Mouse (Mus musculus) liver, adult 2 months (tissue): ENCODE results near the gene Arhgdib. TPM values are rescaled to one million over a fixed set of nuclear protein-coding genes. Genes with fewer than 3 reads are reported as not detected.

ENCODE experiments used
- DNase-seq: peaks from one replicate; pipeline ENCODE4 v3.0.0-alpha.2; 2011; ENCODE audit warnings: low read depth, low spot score; ENCODE audit errors: extremely low read depth
- H3K27ac ChIP-seq: fragments of 200-500 bp; replicated peaks from 2 replicates; pipeline ENCODE4 v1.5.1; 2012; ENCODE audit warnings: low read depth, mild to moderate bottlenecking, control low read depth, inconsistent platforms, low read length; ENCODE audit not compliant: insufficient read depth
- H3K27me3 ChIP-seq: fragments of 200-500 bp; 2 replicates; pipeline ENCODE4 v1.6.1; 2012; ENCODE audit warnings: mild to moderate bottlenecking, moderate library complexity, low read length, inconsistent platforms; ENCODE audit not compliant: control insufficient read depth, insufficient read depth
- H3K36me3 ChIP-seq: fragments of 200-500 bp; 2 replicates; pipeline ENCODE4 v1.6.1; 2012; ENCODE audit warnings: low read length, inconsistent platforms; ENCODE audit not compliant: control insufficient read depth, insufficient read depth
- H3K4me1 ChIP-seq: fragments of 200-500 bp; 2 replicates; pipeline ENCODE4 v1.6.1; 2011; ENCODE audit warnings: low read length; ENCODE audit not compliant: control insufficient read depth, insufficient read depth
- H3K4me3 ChIP-seq: fragments of 200-500 bp; 2 replicates; pipeline ENCODE4 v1.5.1; 2011; ENCODE audit warnings: low read depth, mild to moderate bottlenecking, control low read depth, low read length, moderate library complexity; ENCODE audit not compliant: insufficient read depth
- H3K79me2 ChIP-seq: fragments of 200-500 bp; 2 replicates; pipeline ENCODE4 v1.6.1; 2012; ENCODE audit warnings: inconsistent platforms, mild to moderate bottlenecking, low read length, moderate library complexity; ENCODE audit not compliant: control insufficient read depth, insufficient read depth
- H3K9ac ChIP-seq: fragments of 200-500 bp; 2 replicates; pipeline ENCODE4 v1.6.1; 2012; ENCODE audit warnings: low read depth, mild to moderate bottlenecking, control low read depth, inconsistent platforms, low read length
- CTCF ChIP-seq: fragments of 200-500 bp; IDR thresholded peaks from 2 replicates; pipeline ENCODE4 v1.5.1; 2011; ENCODE audit warnings: low read depth, low read length, control low read depth
- POLR2A ChIP-seq: fragments of 200-500 bp; IDR thresholded peaks from 2 replicates; pipeline ENCODE4 v1.6.1; 2011; ENCODE audit warnings: low read length, control low read depth; ENCODE audit not compliant: insufficient read depth; ENCODE audit errors: extremely low read depth
- WGBS: fragments of 180-500 bp; shearing (Covaris S2); methylation state at CpG from one replicate; pipeline ENCODE4 v1.1.7; 2018; 5-methylcytosine and 5-hydroxymethylcytosine counted together
- polyA plus RNA-seq: library from polyadenylated mRNA; depleted of rRNA; stranded (reverse); fragments of >200 nt; gene quantifications from 2 replicates; pipeline ENCODE4 v1.2.3, GENCODE M21; 2012
- total RNA-seq: library from RNA; depleted of rRNA; stranded (reverse); fragments of >200 nt; gene quantifications from 2 replicates; pipeline ENCODE4 v1.2.3, GENCODE M21; 2014

The Arhgdib gene
- total and polyA plus RNA-seq, 2 experiments = 5.3 to 11.9 TPM

DNA sequence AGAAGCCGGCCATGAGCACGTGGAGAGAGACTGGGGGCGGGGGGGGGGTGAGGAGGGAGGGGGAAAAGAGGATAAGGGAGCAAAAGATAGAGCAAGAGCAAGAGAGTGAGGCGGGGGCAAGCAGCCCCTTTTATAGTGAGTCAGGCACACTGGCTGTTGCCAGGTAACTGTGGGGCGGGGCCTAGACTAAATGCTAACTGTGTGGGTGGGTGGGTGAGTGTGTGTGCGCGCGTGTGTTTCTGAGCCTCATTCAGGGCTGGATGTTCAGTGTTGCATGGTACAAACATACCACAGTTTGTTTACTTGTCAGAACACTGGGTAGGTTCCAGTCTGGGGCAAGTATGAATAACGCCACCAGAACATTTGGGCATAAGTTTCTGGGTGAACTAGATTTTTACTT is 5.2 kb upstream of the Arhgdib start:
- Histone ChIP-seq H3K4me3 (no peak overlapping the region), H3K36me3 (no peaks in the 10 kb centered on the region), H3K27me3 (no peaks in the 10 kb centered on the region; the same call in 1 of the 2 replicates), H3K27ac (no peak overlapping the region), H3K4me1 (no peaks in the 10 kb centered on the region), H3K9ac (no peak overlapping the region), H3K79me2 (no peaks in the 10 kb centered on the region)
- TF ChIP-seq POLR2A = no peak
- no peak for TF ChIP-seq CTCF
- 72% methylated on average over 9 of the region's 9 CpGs for WGBS
- DNase-seq = no peak

DNA sequence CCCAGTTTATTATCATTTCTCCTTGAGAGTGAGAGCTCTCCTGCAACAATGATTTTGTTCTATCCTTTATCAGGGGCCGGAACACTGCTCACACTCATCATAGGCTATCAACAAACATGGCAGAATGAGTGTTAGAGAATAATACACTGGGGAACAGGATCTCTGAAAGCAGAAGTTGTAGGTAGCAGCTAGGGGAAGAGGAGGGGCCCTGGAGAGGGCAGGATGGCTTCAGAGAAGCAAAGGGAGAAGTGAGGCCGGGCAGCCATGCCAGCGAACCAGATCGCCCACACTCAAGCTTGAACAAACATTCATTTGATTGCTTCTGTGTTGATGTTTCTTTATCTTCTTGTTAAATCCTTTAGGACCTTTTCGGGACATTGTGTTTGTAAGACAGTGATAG is 4.5 kb upstream of the Arhgdib start:
- TF ChIP-seq POLR2A (no peak), CTCF (no peak)
- WGBS = 63% methylated on average over 5 of the region's 5 CpGs
- H3K4me1 ChIP-seq = no peaks in the 10 kb centered on the region
- no peak overlapping the region for H3K27ac ChIP-seq
- no peaks in the 10 kb centered on the region for H3K36me3 ChIP-seq
- DNase-seq = no peak
- H3K4me3 ChIP-seq = no peak overlapping the region
- no peaks in the 10 kb centered on the region for H3K79me2 ChIP-seq
- no peaks in the 10 kb centered on the region; the same call in 1 of the 2 replicates for H3K27me3 ChIP-seq
- no peak overlapping the region for H3K9ac ChIP-seq

DNA sequence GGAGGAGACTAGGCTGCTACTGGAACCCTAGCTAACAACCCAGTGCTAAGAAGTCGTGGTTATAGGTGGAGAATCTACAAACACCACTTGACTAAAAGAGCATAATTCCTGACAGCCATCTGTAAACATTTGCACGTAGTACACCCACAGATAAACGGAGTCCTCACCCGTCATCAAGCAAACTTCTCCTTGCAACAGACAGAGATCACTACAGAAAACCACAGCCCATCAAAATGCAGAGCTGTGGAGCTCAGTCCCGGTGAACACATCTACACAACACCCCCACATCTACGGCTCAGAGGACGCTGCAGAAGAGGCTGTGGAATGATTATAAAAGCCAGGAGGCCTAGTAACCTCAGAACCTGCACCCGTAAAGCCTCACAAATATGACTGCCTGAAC is 2.8 kb upstream of the Arhgdib start:
- no peak overlapping the region for H3K27ac ChIP-seq
- no peaks in the 10 kb centered on the region for H3K4me1 ChIP-seq
- H3K36me3 ChIP-seq = no peaks in the 10 kb centered on the region
- H3K27me3 ChIP-seq = no peaks in the 10 kb centered on the region
- H3K9ac ChIP-seq = no peak overlapping the region
- H3K79me2 ChIP-seq = no peaks in the 10 kb centered on the region
- no peak for TF ChIP-seq CTCF
- TF ChIP-seq POLR2A = no peak
- H3K4me3 ChIP-seq = no peak overlapping the region
- WGBS = 71% methylated on average over 8 of the region's 8 CpGs
- DNase-seq = no peak

DNA sequence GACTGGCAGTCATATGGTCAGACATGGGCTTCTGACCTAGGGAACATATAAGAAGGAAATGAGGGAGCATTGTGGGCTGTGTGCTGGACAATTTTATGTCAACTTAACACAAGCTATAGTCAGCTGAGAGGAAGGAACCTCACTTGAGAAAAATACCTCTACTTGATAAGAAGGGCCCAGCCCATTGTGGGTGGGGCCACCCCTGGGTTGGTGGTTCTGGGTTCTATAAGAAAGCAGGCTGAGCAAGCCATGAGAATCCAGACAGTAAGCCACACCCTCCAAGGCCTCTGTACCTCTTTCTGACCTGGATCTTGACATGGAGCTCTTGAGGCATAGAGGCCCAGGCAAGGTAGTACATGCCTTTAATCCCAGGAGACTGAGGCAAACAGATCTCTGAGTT is 1.7 kb upstream of the Arhgdib start:
- H3K4me1 ChIP-seq = no peaks in the 10 kb centered on the region
- H3K9ac ChIP-seq = no peak overlapping the region
- H3K36me3 ChIP-seq = no peaks in the 10 kb centered on the region
- no peak overlapping the region for H3K27ac ChIP-seq
- TF ChIP-seq CTCF (no peak), POLR2A (no peak)
- no peaks in the 10 kb centered on the region for H3K79me2 ChIP-seq
- no peak overlapping the region for H3K4me3 ChIP-seq
- no peaks in the 10 kb centered on the region for H3K27me3 ChIP-seq
- DNase-seq = no peak

DNA sequence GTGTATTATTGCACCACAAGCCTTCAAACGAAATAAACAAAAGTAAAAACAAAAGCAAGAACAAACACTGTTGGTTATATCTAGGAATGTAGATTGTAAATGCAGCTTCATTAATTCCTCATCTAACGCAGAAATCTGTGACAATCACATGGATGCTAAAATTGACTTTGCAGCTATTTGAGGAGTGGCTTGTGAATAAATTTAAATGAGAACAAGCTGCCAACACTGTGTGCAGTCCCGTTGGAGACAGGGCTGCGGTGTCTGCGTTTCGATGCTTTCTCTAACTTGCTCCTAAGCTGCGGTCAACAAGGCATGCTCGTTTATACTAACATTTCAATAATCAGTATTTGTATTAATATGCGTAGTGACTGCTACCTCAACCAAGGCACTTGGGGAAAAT is 581 bp upstream of the Arhgdib start:
- H3K27ac ChIP-seq = no peak overlapping the region
- no peaks in the 10 kb centered on the region for H3K27me3 ChIP-seq
- no peaks in the 10 kb centered on the region for H3K79me2 ChIP-seq
- no peaks in the 10 kb centered on the region for H3K36me3 ChIP-seq
- no peaks in the 10 kb centered on the region for H3K4me1 ChIP-seq
- H3K4me3 ChIP-seq = no peak overlapping the region
- no peak overlapping the region for H3K9ac ChIP-seq
- TF ChIP-seq CTCF = no peak
- no peak for TF ChIP-seq POLR2A
- no peak for DNase-seq
- WGBS = 85% methylated on average over 9 of the region's 9 CpGs

DNA sequence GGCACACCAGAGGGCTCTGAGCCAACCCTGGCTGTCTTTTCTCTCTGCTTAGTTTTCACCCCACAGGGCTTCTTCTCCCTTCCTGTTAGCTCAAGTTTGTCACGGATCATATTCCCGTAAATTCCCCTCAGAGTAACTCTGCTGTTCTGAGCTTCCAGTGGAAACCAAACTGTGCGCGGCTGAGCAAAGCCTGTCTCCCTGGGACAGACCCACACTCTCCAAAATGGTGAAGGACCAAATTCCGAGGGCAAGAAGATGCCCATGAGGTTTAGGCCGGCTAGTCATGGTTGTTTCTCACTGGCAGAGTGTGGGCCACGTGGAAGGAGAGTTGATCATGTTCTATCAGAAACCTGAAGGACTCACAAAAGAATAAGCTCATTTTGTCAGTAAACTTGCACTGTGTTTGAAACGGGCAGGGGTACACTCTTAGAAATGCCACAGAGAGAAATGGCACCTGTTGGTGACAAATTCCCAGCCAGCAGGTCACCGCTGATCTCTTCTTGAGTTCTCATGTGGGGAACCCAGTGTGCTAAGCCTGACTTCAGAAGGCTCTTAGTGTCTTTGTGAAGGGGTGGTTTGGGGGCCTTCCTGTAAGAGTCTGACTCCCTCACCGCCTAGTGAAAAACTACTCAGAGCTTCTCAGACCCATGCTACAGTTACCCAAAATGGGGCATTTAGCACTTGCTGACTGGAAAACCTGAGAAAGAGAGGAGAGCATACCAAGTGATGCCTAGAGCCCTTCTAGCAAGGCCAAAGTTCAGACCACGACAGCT is 1.3 kb downstream of the Arhgdib start:
- 65% methylated on average over 11 of the region's 11 CpGs for WGBS
- DNase-seq = no peak
- no peaks in the 10 kb centered on the region for H3K27me3 ChIP-seq
- H3K36me3 ChIP-seq = no peaks in the 10 kb centered on the region
- H3K27ac ChIP-seq = peak overlapping the region; percentile 85
- peak overlapping the region; percentile 69 for H3K9ac ChIP-seq
- no peaks in the 10 kb centered on the region for H3K4me1 ChIP-seq
- H3K79me2 ChIP-seq = no peaks in the 10 kb centered on the region; the same call in 1 of the 2 replicates
- H3K4me3 ChIP-seq = peak overlapping the region; percentile 32
- no peak for TF ChIP-seq POLR2A
- TF ChIP-seq CTCF = no peak
